Mouse (Mus musculus): ENCODE data around the gene Ctso. TPM values are rescaled to one million over a fixed set of nuclear protein-coding genes. Genes with fewer than 3 reads are reported as not detected.

The Ctso gene
- polyA plus RNA-seq, 1 experiment from 2014 or later = 28.8 TPM

DNA sequence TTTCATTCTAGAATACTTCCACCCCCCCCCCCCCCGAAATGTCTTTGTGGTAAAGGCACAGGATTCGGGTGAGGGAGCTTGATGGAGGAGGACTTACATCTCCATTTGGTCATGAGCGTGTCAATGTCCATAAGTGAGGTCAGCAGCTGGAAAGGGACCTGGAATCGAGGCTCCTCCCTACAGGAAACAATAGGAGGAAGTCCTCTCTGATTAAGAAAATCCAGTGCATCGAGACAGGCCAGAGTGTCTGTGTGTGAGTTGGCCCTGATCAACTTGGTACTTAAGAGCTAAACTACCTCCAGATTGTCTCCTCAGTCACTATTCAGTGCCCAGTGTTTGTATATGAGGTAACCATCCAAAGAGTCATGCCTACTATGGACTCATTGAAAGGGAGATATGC lies 28.9 kb downstream of the Ctso start:
- Histone ChIP-seq H3K9me3 (ENCODE audit: control insufficient read depth, low read length) (no peaks in the 10 kb centered on the region), H3K4me3 (ENCODE audit: low read depth, low read length) (no peak overlapping the region), H3K27ac (replicated peaks) (no peak overlapping the region), H3K9ac (ENCODE audit: low read length) (no peak overlapping the region), H3K27me3 (ENCODE audit: control insufficient read depth, insufficient read depth, low read length) (no peaks in the 10 kb centered on the region), H3K4me1 (replicated peaks; ENCODE audit: control insufficient read depth, insufficient read depth) (no peaks in the 10 kb centered on the region), H3K4me2 (replicated peaks; ENCODE audit: low read depth) (no peak overlapping the region), H3K36me3 (ENCODE audit: control insufficient read depth, insufficient read depth, low read length) (no peaks in the 10 kb centered on the region)
- WGBS = 81% methylated on average over 5 of the region's 5 CpGs
- no peak for ATAC-seq (ENCODE audit: low FRiP score, low TSS enrichment)
- no peak for DNase-seq (ENCODE audit: low spot score)
- TF ChIP-seq EP300 (optimal IDR thresholded peaks at IDR 0.05) = no peak
- TF ChIP-seq CTCF (IDR thresholded peaks at IDR 0.05; ENCODE audit: low read depth) = no peak

DNA sequence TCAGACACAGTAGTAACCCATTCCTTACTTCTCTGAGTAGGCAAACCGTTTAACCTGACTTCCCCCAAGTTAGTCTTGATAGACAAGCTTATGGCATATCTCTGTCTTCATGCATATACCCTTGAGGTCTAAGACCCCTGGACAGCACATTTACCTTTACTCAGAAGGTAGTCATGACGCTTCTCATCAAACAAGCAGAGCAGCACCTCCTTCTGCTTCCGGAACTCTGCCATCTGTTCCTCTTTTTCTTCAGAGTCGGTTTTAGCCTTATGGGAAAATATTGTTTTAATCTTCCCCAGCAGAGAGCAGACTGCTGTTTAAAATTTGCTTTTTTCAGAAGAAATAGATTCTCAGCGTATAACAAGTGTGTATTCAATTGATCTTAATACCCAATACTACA lies 31.4 kb downstream of the Ctso start:
- TF ChIP-seq EP300 (optimal IDR thresholded peaks at IDR 0.05) (no peak), CTCF (IDR thresholded peaks at IDR 0.05; ENCODE audit: low read depth) (no peak)

DNA sequence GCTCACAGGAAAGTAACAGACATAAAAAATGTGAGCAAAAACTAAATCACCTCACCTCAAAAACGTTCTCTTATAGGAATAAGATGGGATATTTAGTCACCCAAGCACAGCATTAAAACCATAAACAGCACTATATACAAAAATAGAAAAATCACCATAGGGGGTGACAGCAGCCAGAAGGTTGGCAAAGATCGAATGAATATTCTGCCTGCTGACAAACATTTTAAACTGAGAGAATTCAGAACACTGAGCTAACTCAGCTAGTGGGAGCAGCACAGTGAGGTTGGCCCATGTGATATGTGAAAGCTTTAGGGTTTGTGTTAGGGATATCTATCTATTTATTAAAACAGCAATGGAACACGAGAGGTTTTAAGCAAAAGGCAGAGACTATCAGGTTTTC lies 32.2 kb downstream of the Ctso start:
- H3K4me3 ChIP-seq (ENCODE audit: low read depth, low read length) = no peak overlapping the region
- H3K4me1 ChIP-seq (replicated peaks; ENCODE audit: control insufficient read depth, insufficient read depth) = no peaks in the 10 kb centered on the region
- H3K4me2 ChIP-seq (replicated peaks; ENCODE audit: low read depth) = no peak overlapping the region
- TF ChIP-seq CTCF (IDR thresholded peaks at IDR 0.05; ENCODE audit: low read depth) (no peak), EP300 (optimal IDR thresholded peaks at IDR 0.05) (no peak)
- no peaks in the 10 kb centered on the region for H3K36me3 ChIP-seq (ENCODE audit: control insufficient read depth, insufficient read depth, low read length)
- ATAC-seq (ENCODE audit: low FRiP score, low TSS enrichment) (no peak), DNase-seq (ENCODE audit: low spot score) (no peak)
- 60% methylated on average over 3 of the region's 3 CpGs for WGBS
- H3K9ac ChIP-seq (ENCODE audit: low read length) = no peak overlapping the region
- H3K27ac ChIP-seq (replicated peaks) = no peak overlapping the region
- no peaks in the 10 kb centered on the region for H3K9me3 ChIP-seq (ENCODE audit: control insufficient read depth, low read length)
- H3K27me3 ChIP-seq (ENCODE audit: control insufficient read depth, insufficient read depth, low read length) = no peaks in the 10 kb centered on the region

More for the DNA sequence above, 31.4 kb downstream of the Ctso start:
- no peak overlapping the region for H3K4me3 ChIP-seq (ENCODE audit: low read depth, low read length)
- no peak overlapping the region for H3K9ac ChIP-seq (ENCODE audit: low read length)
- WGBS = 77% methylated on average over 5 of the region's 5 CpGs
- H3K27me3 ChIP-seq (ENCODE audit: control insufficient read depth, insufficient read depth, low read length) = no peaks in the 10 kb centered on the region
- no peaks in the 10 kb centered on the region for H3K9me3 ChIP-seq (ENCODE audit: control insufficient read depth, low read length)
- no peak for ATAC-seq (ENCODE audit: low FRiP score, low TSS enrichment)
- no peaks in the 10 kb centered on the region for H3K36me3 ChIP-seq (ENCODE audit: control insufficient read depth, insufficient read depth, low read length)
- H3K4me2 ChIP-seq (replicated peaks; ENCODE audit: low read depth) = no peak overlapping the region
- H3K27ac ChIP-seq (replicated peaks) = no peak overlapping the region
- no peaks in the 10 kb centered on the region for H3K4me1 ChIP-seq (replicated peaks; ENCODE audit: control insufficient read depth, insufficient read depth)
- no peak for DNase-seq (ENCODE audit: low spot score)

DNA sequence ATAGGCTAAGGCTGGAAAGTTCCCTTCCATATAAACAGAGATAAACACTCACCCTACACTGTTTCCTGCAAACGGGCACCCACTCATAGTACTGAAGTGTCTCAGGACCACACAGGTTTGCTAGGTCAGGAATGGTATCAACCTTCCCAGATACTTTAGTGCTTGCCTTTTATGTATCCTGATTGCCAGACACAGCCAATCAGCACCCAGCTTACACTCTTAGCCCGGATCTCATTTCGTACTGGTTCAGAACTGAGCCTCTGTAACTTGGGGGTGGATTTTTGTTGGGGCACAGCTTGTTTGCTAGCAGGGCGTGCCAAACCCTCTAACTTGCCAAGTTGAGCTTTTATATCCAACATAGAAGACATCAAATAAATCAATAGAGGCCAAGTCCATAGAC lies 43.2 kb downstream of the Ctso start:
- Histone ChIP-seq H3K27ac (replicated peaks) (no peak overlapping the region), H3K36me3 (ENCODE audit: control insufficient read depth, insufficient read depth, low read length) (no peaks in the 10 kb centered on the region), H3K4me1 (replicated peaks; ENCODE audit: control insufficient read depth, insufficient read depth) (no peaks in the 10 kb centered on the region), H3K27me3 (ENCODE audit: control insufficient read depth, insufficient read depth, low read length) (no peaks in the 10 kb centered on the region), H3K4me3 (ENCODE audit: low read depth, low read length) (no peak overlapping the region), H3K9ac (ENCODE audit: low read length) (no peak overlapping the region), H3K9me3 (ENCODE audit: control insufficient read depth, low read length) (no peaks in the 10 kb centered on the region), H3K4me2 (replicated peaks; ENCODE audit: low read depth) (no peak overlapping the region)
- no peak for TF ChIP-seq CTCF (IDR thresholded peaks at IDR 0.05; ENCODE audit: low read depth)
- no peak for TF ChIP-seq EP300 (optimal IDR thresholded peaks at IDR 0.05)
- ATAC-seq (ENCODE audit: low FRiP score, low TSS enrichment) (peak; percentile 49; the same call in 1 of the 2 replicates), DNase-seq (ENCODE audit: low spot score) (no peak)
- 31% methylated on average over 4 of the region's 4 CpGs for WGBS

DNA sequence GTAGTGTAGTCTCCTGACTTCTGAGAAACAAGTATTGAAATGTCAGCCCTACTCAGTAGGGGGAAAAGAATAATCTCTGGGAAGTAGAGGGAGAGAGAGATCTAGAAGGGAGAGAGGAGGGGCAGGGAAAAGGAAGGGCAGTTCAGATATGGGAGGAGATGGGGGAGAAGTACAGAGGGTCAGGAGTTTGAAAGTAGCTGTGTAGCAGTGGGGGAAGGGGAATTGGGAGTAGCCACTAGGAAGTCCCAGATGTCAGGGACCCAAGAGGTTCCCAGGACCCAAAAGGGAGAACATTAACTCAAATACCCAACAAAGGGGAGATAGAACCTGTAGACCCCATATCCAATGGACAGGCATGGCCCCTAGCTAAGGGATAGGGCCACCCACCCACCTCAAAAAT lies 43.7 kb downstream of the Ctso start, which contains the start of gene Tdo2:
Tdo2 (minus strand) TSS at position 101 of the 400 bp plus-strand sequence.
- no peak within 1 kb of the TSS for H3K4me2 ChIP-seq (replicated peaks; ENCODE audit: low read depth)
- H3K4me3 ChIP-seq (ENCODE audit: low read depth, low read length) = no peak within 1 kb of the TSS
- no peaks in the 10 kb centered on the region for H3K9me3 ChIP-seq (ENCODE audit: control insufficient read depth, low read length)
- TF ChIP-seq EP300 (optimal IDR thresholded peaks at IDR 0.05) = no peak
- TF ChIP-seq CTCF (IDR thresholded peaks at IDR 0.05; ENCODE audit: low read depth) = no peak
- ATAC-seq (ENCODE audit: low FRiP score, low TSS enrichment) (no peak), DNase-seq (ENCODE audit: low spot score) (no peak)
- no peak within 1 kb of the TSS for H3K27ac ChIP-seq (replicated peaks)
- H3K4me1 ChIP-seq (replicated peaks; ENCODE audit: control insufficient read depth, insufficient read depth) = no peaks in the 10 kb centered on the region
- no peaks in the 10 kb centered on the region for H3K27me3 ChIP-seq (ENCODE audit: control insufficient read depth, insufficient read depth, low read length)
- no peak within 1 kb of the TSS for H3K9ac ChIP-seq (ENCODE audit: low read length)
- H3K36me3 ChIP-seq (ENCODE audit: control insufficient read depth, insufficient read depth, low read length) = no peaks in the 10 kb centered on the region

DNA sequence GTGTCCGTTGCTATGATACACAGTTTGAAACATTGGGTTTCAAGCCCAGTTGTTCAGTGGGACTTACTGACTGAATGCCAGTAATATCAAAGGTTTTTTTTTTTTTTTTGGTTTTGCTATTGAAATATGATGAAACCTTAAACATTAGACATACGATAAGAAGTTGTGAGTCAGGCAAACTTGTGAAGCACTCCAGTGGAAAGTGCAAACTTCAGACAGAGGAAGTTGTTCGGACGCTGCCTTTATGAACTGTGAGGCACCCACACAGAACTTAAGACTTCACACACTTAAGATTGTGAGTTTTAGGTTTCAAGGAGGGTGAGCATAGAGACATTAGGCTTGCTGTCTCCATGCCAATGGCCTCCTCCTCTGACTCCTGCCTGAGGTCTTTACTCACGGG lies 49.2 kb downstream of the Ctso start:
- Histone ChIP-seq H3K4me1 (replicated peaks; ENCODE audit: control insufficient read depth, insufficient read depth) (no peaks in the 10 kb centered on the region), H3K9ac (ENCODE audit: low read length) (no peak overlapping the region), H3K4me3 (ENCODE audit: low read depth, low read length) (no peak overlapping the region), H3K27me3 (ENCODE audit: control insufficient read depth, insufficient read depth, low read length) (no peaks in the 10 kb centered on the region), H3K36me3 (ENCODE audit: control insufficient read depth, insufficient read depth, low read length) (no peaks in the 10 kb centered on the region), H3K27ac (replicated peaks) (no peak overlapping the region), H3K4me2 (replicated peaks; ENCODE audit: low read depth) (no peak overlapping the region), H3K9me3 (ENCODE audit: control insufficient read depth, low read length) (no peaks in the 10 kb centered on the region)
- 73% methylated on average over 5 of the region's 5 CpGs for WGBS
- TF ChIP-seq EP300 (optimal IDR thresholded peaks at IDR 0.05) (no peak), CTCF (IDR thresholded peaks at IDR 0.05; ENCODE audit: low read depth) (no peak)
- no peak for ATAC-seq (ENCODE audit: low FRiP score, low TSS enrichment)
- no peak for DNase-seq (ENCODE audit: low spot score)
